Mouse (Mus musculus): ENCODE data around the gene Gm21992. TPM values are rescaled to one million over a fixed set of nuclear protein-coding genes. Genes with fewer than 3 reads are reported as not detected.

The Gm21992 gene
- total and polyA plus RNA-seq, 2 experiments: 4.8 to 23.6 TPM

DNA sequence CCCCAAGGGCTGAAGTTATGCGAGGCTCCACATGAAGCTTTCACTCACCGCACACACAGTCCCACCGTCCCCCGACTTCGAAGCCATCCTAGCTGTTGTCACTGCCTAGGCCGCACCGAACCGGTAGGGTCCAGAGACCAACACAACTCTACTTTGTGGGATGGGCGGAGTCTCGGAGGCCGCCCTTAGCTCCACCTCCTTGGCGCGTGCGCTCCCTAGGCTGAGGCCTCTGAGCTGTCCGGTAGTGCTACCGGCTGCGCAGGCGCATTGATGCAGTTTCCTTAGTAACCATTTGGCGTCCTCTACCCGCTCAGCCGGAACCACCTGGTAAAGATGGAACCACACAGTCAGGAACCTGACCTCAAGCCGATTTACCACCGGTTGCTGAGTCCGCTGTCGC, 27.7 kb upstream of the Gm21992 start, which contains the start of the genes Ccs and Ccdc87:
Ccs (minus strand) TSS at position 184 of the 400 bp plus-strand sequence.
Ccdc87 (plus strand) TSS at position 218 of the 400 bp plus-strand sequence.
- peak within 1 kb of the TSS; percentile 82 for H3K9ac ChIP-seq (ENCODE audit: low read depth, low read length)
- peaks cover 3% of the 10 kb centered on the region; the same call in 1 of the 2 replicates for H3K36me3 ChIP-seq (ENCODE audit: control insufficient read depth, insufficient read depth, low read length)
- H3K4me3 ChIP-seq (ENCODE audit: insufficient read depth, low read depth, low read length): peak within 1 kb of the TSS; percentile 74
- no peaks in the 10 kb centered on the region for H3K27me3 ChIP-seq (ENCODE audit: control insufficient read depth, insufficient read depth, low read length)
- H3K27ac ChIP-seq (replicated peaks; ENCODE audit: insufficient read depth, low read depth, low read length): peak within 1 kb of the TSS; percentile 92
- H3K79me2 ChIP-seq (ENCODE audit: control insufficient read depth, insufficient read depth, low read length): peaks cover 9% of the 10 kb centered on the region; the same call in 1 of the 2 replicates
- DNase-seq (ENCODE audit: extremely low read depth, low read depth, low spot score): peak; percentile 92
- 1% methylated on average over 25 of the region's 25 CpGs for WGBS
- TF ChIP-seq CTCF (IDR thresholded peaks at IDR 0.05; ENCODE audit: low read depth, low read length): 0 out of 2 replicates have a peak, but pooled peaks have one; percentile 15
- TF ChIP-seq POLR2A (IDR thresholded peaks at IDR 0.05; ENCODE audit: extremely low read depth, insufficient read depth, low read length): peak; percentile 94
- peaks cover 18% of the 10 kb centered on the region; the same call in 1 of the 2 replicates for H3K4me1 ChIP-seq (ENCODE audit: control insufficient read depth, insufficient read depth, low read length)

DNA sequence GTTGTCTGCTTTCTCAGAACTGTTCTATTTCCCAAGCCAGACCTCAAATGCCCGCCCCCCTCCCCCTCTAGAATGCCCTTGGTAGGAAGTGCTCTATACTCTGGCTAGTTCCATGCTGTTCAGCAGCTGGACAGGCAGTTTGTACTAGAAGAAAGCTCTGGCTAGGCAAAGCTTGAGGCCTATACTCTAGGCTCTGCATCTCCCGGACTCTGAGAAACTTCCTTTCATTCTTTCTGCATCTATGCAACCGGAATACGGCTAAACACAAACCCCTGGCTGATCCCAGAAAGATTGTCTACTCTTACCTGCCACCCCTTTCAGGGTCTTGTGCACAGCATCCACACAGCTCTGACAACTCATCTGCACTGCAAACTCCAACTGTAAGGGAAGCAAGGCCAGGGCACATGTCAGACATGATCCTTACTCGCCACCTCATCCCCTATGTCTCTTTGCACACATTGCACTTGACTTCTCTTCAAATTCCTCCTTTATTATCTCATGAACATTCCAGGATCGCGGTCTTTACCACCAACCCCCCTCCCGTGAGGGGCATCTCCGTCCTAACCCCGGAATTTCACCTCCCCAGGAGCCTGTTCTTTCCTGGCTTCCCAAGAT, 27.2 kb upstream of the Gm21992 start:
- WGBS: 3% methylated on average over 10 of the region's 10 CpGs
- peak overlapping the region; percentile 92 for H3K27ac ChIP-seq (replicated peaks; ENCODE audit: insufficient read depth, low read depth, low read length)
- H3K4me1 ChIP-seq (ENCODE audit: control insufficient read depth, insufficient read depth, low read length): peaks cover 20% of the 10 kb centered on the region; the same call in 1 of the 2 replicates
- no peak for TF ChIP-seq CTCF (IDR thresholded peaks at IDR 0.05; ENCODE audit: low read depth, low read length)
- no peak for TF ChIP-seq POLR2A (IDR thresholded peaks at IDR 0.05; ENCODE audit: extremely low read depth, insufficient read depth, low read length)
- no peaks in the 10 kb centered on the region for H3K27me3 ChIP-seq (ENCODE audit: control insufficient read depth, insufficient read depth, low read length)
- peak; percentile 48 for DNase-seq (ENCODE audit: extremely low read depth, low read depth, low spot score)
- H3K9ac ChIP-seq (ENCODE audit: low read depth, low read length): peak overlapping the region; percentile 82
- H3K4me3 ChIP-seq (ENCODE audit: insufficient read depth, low read depth, low read length): peak overlapping the region; percentile 66
- H3K79me2 ChIP-seq (ENCODE audit: control insufficient read depth, insufficient read depth, low read length): peaks cover 11% of the 10 kb centered on the region; the same call in 1 of the 2 replicates
- peaks cover 5% of the 10 kb centered on the region; the same call in 1 of the 2 replicates for H3K36me3 ChIP-seq (ENCODE audit: control insufficient read depth, insufficient read depth, low read length)

DNA sequence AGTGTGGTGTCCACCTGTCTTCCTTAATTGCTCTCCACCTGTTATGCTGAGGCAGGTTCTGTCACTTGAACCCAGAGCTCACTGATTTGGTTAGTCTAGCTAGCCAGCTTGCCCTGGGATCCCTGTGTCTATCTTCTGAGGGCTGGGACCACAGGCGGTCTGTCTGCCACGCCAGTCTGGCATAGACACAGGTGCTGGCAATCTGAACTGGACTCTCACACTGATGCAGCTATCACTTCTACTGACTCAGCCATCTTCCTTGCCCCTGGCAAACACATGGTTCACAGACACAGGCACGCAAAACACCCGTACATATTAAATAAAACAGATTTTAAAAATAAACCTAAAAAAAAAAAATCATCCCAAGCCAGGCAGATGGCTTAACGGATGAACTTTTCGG, 25.6 kb upstream of the Gm21992 start:
- Histone ChIP-seq H3K27ac (replicated peaks; ENCODE audit: insufficient read depth, low read depth, low read length) (peak overlapping the region; percentile 94), H3K4me1 (ENCODE audit: control insufficient read depth, insufficient read depth, low read length) (peaks cover 25% of the 10 kb centered on the region; the same call in 1 of the 2 replicates), H3K9ac (ENCODE audit: low read depth, low read length) (0 out of 2 replicates have a peak overlapping the region, but pooled peaks have one; percentile 52), H3K4me3 (ENCODE audit: insufficient read depth, low read depth, low read length) (no peak overlapping the region), H3K36me3 (ENCODE audit: control insufficient read depth, insufficient read depth, low read length) (peaks cover 21% of the 10 kb centered on the region), H3K79me2 (ENCODE audit: control insufficient read depth, insufficient read depth, low read length) (peaks cover 16% of the 10 kb centered on the region; the same call in 1 of the 2 replicates), H3K27me3 (ENCODE audit: control insufficient read depth, insufficient read depth, low read length) (no peaks in the 10 kb centered on the region)
- TF ChIP-seq CTCF (IDR thresholded peaks at IDR 0.05; ENCODE audit: low read depth, low read length): no peak
- no peak for TF ChIP-seq POLR2A (IDR thresholded peaks at IDR 0.05; ENCODE audit: extremely low read depth, insufficient read depth, low read length)
- WGBS: 31% methylated on average over 6 of the region's 6 CpGs
- DNase-seq (ENCODE audit: extremely low read depth, low read depth, low spot score): peak; percentile 83

DNA sequence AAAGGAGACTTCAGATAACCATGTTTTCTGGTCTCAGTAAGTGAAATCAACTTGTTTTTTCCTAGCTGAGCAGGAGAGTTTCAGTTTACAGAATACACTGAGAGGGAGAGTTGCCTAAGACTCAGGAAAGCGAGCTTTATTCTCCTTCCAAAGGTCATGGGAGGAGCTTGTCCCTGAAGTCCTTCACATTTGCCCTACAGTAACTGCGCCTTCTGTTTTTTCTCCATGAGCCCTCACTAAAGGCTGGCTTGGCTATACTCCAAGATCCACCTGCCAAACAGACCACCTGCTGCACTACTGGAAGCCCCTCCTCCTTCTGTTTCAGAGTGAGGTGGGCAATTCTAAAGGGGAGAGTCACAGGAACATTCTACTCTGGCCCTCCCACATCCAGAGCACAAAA, 24.7 kb upstream of the Gm21992 start:
- Histone ChIP-seq H3K4me1 (ENCODE audit: control insufficient read depth, insufficient read depth, low read length) (peaks cover 27% of the 10 kb centered on the region; the same call in 1 of the 2 replicates), H3K9ac (ENCODE audit: low read depth, low read length) (peak overlapping the region; percentile 82; the same call in 1 of the 2 replicates)
- DNase-seq (ENCODE audit: extremely low read depth, low read depth, low spot score): peak; percentile 98

DNA sequence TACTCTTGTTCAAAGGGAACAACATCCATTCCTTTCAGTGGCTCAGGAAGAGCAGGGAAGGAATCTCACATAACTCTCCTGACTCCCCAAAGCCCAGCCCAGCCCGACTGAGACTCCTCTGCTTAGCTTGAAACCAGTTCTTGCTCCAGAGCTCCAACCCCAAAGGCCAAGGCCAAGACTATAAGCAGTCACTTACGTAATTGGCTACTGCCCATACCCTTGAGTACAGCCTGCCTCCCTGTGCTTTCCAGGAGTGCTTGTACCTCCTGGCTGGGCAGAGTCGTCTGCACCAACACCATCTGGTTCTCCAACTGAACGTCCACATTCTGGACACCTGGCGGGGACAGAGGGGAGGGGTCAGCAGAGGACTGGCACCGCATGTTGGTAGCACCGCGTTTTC, 22.6 kb upstream of the Gm21992 start:
- H3K4me1 ChIP-seq (ENCODE audit: control insufficient read depth, insufficient read depth, low read length): peaks cover 34% of the 10 kb centered on the region
- 66% methylated on average over 8 of the region's 8 CpGs for WGBS
- peaks cover 39% of the 10 kb centered on the region for H3K36me3 ChIP-seq (ENCODE audit: control insufficient read depth, insufficient read depth, low read length)
- H3K4me3 ChIP-seq (ENCODE audit: insufficient read depth, low read depth, low read length): no peak overlapping the region
- no peak for TF ChIP-seq POLR2A (IDR thresholded peaks at IDR 0.05; ENCODE audit: extremely low read depth, insufficient read depth, low read length)
- TF ChIP-seq CTCF (IDR thresholded peaks at IDR 0.05; ENCODE audit: low read depth, low read length): no peak
- peak; percentile 49 for DNase-seq (ENCODE audit: extremely low read depth, low read depth, low spot score)
- peaks cover 16% of the 10 kb centered on the region; the same call in 1 of the 2 replicates for H3K79me2 ChIP-seq (ENCODE audit: control insufficient read depth, insufficient read depth, low read length)
- H3K27ac ChIP-seq (replicated peaks; ENCODE audit: insufficient read depth, low read depth, low read length): peak overlapping the region; percentile 24; the same call in 1 of the 2 replicates
- no peak overlapping the region for H3K9ac ChIP-seq (ENCODE audit: low read depth, low read length)
- no peaks in the 10 kb centered on the region for H3K27me3 ChIP-seq (ENCODE audit: control insufficient read depth, insufficient read depth, low read length)

More for the DNA sequence above, 24.7 kb upstream of the Gm21992 start:
- H3K27me3 ChIP-seq (ENCODE audit: control insufficient read depth, insufficient read depth, low read length): no peaks in the 10 kb centered on the region
- H3K79me2 ChIP-seq (ENCODE audit: control insufficient read depth, insufficient read depth, low read length): peaks cover 16% of the 10 kb centered on the region; the same call in 1 of the 2 replicates
- peak overlapping the region; percentile 94 for H3K27ac ChIP-seq (replicated peaks; ENCODE audit: insufficient read depth, low read depth, low read length)
- H3K4me3 ChIP-seq (ENCODE audit: insufficient read depth, low read depth, low read length): no peak overlapping the region
- WGBS: 41% methylated on average over 2 of the region's 2 CpGs
- peaks cover 28% of the 10 kb centered on the region for H3K36me3 ChIP-seq (ENCODE audit: control insufficient read depth, insufficient read depth, low read length)
- TF ChIP-seq POLR2A (IDR thresholded peaks at IDR 0.05; ENCODE audit: extremely low read depth, insufficient read depth, low read length) (no peak), CTCF (IDR thresholded peaks at IDR 0.05; ENCODE audit: low read depth, low read length) (no peak)

Measured in liver, adult 2 months (tissue).